Mouse (Mus musculus): ENCODE measurements around the gene Iqcb1.

DNA sequence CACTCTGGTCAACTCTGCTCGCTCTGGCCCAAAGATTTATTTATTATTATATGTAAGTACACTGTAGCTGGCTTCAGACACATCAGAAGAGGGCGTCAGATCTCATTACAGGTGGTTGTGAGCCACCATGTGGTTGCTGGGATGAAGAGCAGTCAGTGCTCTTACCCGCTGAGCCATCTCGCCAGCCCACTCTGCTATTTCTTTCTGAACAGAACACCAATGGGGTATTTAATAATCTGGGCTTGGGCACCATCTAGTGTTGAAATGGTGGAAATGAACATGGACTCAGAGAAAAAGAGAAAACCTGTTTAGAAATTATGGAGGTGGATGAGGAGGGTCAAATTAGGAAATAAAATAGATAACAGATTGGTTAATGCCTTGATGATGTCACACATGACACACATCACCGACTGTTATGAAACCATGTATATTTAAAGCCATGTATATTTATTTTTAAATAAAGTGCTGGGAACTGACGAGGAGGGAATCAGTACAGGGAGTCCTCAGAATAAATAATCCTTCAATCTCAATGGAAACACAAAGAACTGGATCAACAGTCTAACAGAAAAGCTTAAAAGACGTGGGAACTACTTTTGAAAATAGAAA, 10.8 kb upstream of the Iqcb1 start:
- TF ChIP-seq ZC3H11A (IDR thresholded peaks at IDR 0.05; ENCODE audit: borderline replicate concordance, low read depth, low read length) (peak; percentile 92), HCFC1 (IDR thresholded peaks at IDR 0.05; ENCODE audit: borderline replicate concordance, insufficient read depth, low read length) (no peak), CHD2 (IDR thresholded peaks at IDR 0.05; ENCODE audit: low read depth, low read length) (no peak), ZNF384 (IDR thresholded peaks at IDR 0.05; ENCODE audit: low read depth, low read length) (no peak)

Data from ES-E14 (cell line).